Comparison of ENCODE assay signal across 34 mouse cellular contexts in genomic region chr1:20117331-20117730, GRCm38 (mm10).
"Had no signal": no experiment of that assay in that cellular context is flagged by ENCODE, and none has a peak within 500 bp of the region (broad histone marks: within the 10 kb centered on the region; RNA-seq: fewer than 3 reads in every experiment).

No protein-coding gene starts in this region.

- H3K36me3 ChIP-seq: heart, embryonic 12.5 days; heart, embryonic 13.5 days; heart, embryonic 15.5 days; hindbrain, embryonic 10.5 days; hindbrain, embryonic 12.5 days; hindbrain, embryonic 13.5 days; hindbrain, embryonic 15.5 days; intestine, embryonic 15.5 days; kidney, embryonic 15.5 days had no signal

- ATAC-seq: hindbrain, embryonic 16.5 days; hindbrain, postnatal 0 days; inflammation-experienced regulatory T-cells, adult 6 months; intestine, embryonic 15.5 days; intestine, embryonic 16.5 days; intestine, postnatal 0 days had no signal

- H3K4me2 ChIP-seq: heart, embryonic 12.5 days; heart, embryonic 13.5 days; heart, embryonic 15.5 days; hindbrain, embryonic 12.5 days; hindbrain, embryonic 13.5 days; hindbrain, embryonic 14.5 days; hindbrain, embryonic 15.5 days; intestine, embryonic 15.5 days; kidney, embryonic 15.5 days had no signal

- H3K9ac ChIP-seq: heart, embryonic 12.5 days; heart, embryonic 13.5 days; heart, embryonic 15.5 days; hindbrain, embryonic 12.5 days; hindbrain, embryonic 13.5 days; hindbrain, embryonic 14.5 days; hindbrain, embryonic 15.5 days; intestine, embryonic 15.5 days; kidney, embryonic 15.5 days had no signal

- H3K27me3 ChIP-seq: heart, embryonic 12.5 days; heart, embryonic 13.5 days; heart, embryonic 15.5 days; hindbrain, embryonic 12.5 days; hindbrain, embryonic 13.5 days; hindbrain, embryonic 15.5 days; intestine, embryonic 15.5 days; kidney, embryonic 15.5 days had no signal

- DNase-seq: heart, postnatal 10 days; heart, postnatal 14 days; heart, postnatal 36 days; heart, postnatal 4 days; kidney, adult 11 months; kidney, adult 18-20 months; kidney, adult 2 months; kidney, adult 8-10 months; kidney, adult 9 months; kidney, postnatal 10 days; kidney, postnatal 14 days; kidney, postnatal 25 days; kidney, postnatal 36 days; kidney, postnatal 4 days; layer of hippocampus, adult 9-11 months; layer of hippocampus, postnatal 36 days had no signal

- H3K27ac ChIP-seq: heart, embryonic 13.5 days; heart, embryonic 15.5 days; hindbrain, embryonic 10.5 days; hindbrain, embryonic 12.5 days; hindbrain, embryonic 13.5 days; hindbrain, embryonic 14.5 days; hindbrain, embryonic 15.5 days; hindbrain, postnatal 0 days; intestine, embryonic 15.5 days; kidney, embryonic 15.5 days; kidney, postnatal 0 days; layer of hippocampus, adult 2 months; left cerebral cortex, adult 2 months had no signal

- H3K9me3 ChIP-seq: heart, embryonic 13.5 days; heart, embryonic 15.5 days; hindbrain, embryonic 10.5 days; hindbrain, embryonic 12.5 days; hindbrain, embryonic 13.5 days; hindbrain, embryonic 15.5 days; intestine, embryonic 15.5 days; kidney, embryonic 15.5 days had no signal

- H3K4me3 ChIP-seq: heart, embryonic 12.5 days; heart, embryonic 13.5 days; heart, embryonic 15.5 days; hindbrain, embryonic 10.5 days; hindbrain, embryonic 12.5 days; hindbrain, embryonic 13.5 days; hindbrain, embryonic 15.5 days; intestine, embryonic 15.5 days; kidney, embryonic 15.5 days; layer of hippocampus, adult 2 months; left cerebral cortex, adult 2 months had no signal

- H3K4me1 ChIP-seq: heart, embryonic 12.5 days; heart, embryonic 13.5 days; heart, embryonic 15.5 days; hindbrain, embryonic 10.5 days; hindbrain, embryonic 12.5 days; hindbrain, embryonic 13.5 days; hindbrain, embryonic 15.5 days; intestine, embryonic 15.5 days; kidney, embryonic 15.5 days had no signal
